Mouse (Mus musculus): ENCODE measurements around the gene Ccdc62. TPM values are rescaled to one million over a fixed set of nuclear protein-coding genes. Genes with fewer than 3 reads are reported as not detected.

Ccdc62 gene
- total RNA-seq, 4 experiments from 2014 or later = 2.0 to 6.9 (median 5.4) TPM

Small RNA genes lying within 50 kb of the gene (microRNA-seq; reads per million reads assigned to microRNA genes)
- 0.42 to 0.88 reads per million in 2 experiments for gene Mir7032

Other genes starting within 250 kb of the Ccdc62 start
- 100 to 1,000 TPM; 113 to 125 (median 122) TPM for gene Clip1, start 246.1 kb upstream of the Ccdc62 start, total RNA-seq (2022)
- 10 to 100 TPM; 30.4 to 48.8 (median 44.5) TPM for gene Zcchc8, start 209.6 kb upstream of the Ccdc62 start, total RNA-seq (2022)
- gene Rsrc2, start 181.3 kb upstream of the Ccdc62 start, total RNA-seq (2022) = 10 to 100 TPM; 66.7 to 90.2 (median 78.9) TPM
- gene Kntc1, start 181.0 kb upstream of the Ccdc62 start, total RNA-seq (2022) = 1 to 10 TPM in 1 of 4 experiments, under 1 TPM in 3; 0.48 to 1.4 (median 0.74) TPM
- 1 to 10 TPM in 2 of 4 experiments, under 1 TPM in 1, not detected in 1; 0.24 to 2.8 (median 1.3) TPM for gene Hcar2, start 65.2 kb upstream of the Ccdc62 start, total RNA-seq (2022)
- gene Hcar1, start 50.7 kb upstream of the Ccdc62 start, total RNA-seq (2022) = 1 to 10 TPM in 2 of 4 experiments, under 1 TPM in 2; 0.88 to 1.4 (median 1.1) TPM
- gene Denr, start 23.5 kb upstream of the Ccdc62 start, total RNA-seq (2022) = 10 to 100 TPM; 67.8 to 76.3 (median 73.0) TPM
- 1 to 10 TPM in 1 of 4 experiments, not detected in 3; 1.2 TPM for gene Gm43518, start 3.3 kb upstream of the Ccdc62 start, total RNA-seq (2022)
- 10 to 100 TPM; 59.9 to 72.4 (median 63.5) TPM for gene Hip1r, start 42.9 kb downstream of the Ccdc62 start, total RNA-seq (2022)
- 10 to 100 TPM; 35.5 to 47.5 (median 42.3) TPM for gene Vps37b, start 101.6 kb downstream of the Ccdc62 start, total RNA-seq (2022)
- 10 to 100 TPM; 54.5 to 61.4 (median 56.3) TPM for gene Abcb9, start 165.1 kb downstream of the Ccdc62 start, total RNA-seq (2022)
- 10 to 100 TPM; 29.4 to 36.2 (median 32.3) TPM for gene Ogfod2, start 181.6 kb downstream of the Ccdc62 start, total RNA-seq (2022)
- gene Arl6ip4, start 185.4 kb downstream of the Ccdc62 start, total RNA-seq (2022) = 10 to 100 TPM; 58.5 to 70.6 (median 61.2) TPM

Measured in left cerebral cortex, adult 8-10 months (tissue).